Mouse (Mus musculus) kidney, adult 8-10 months (tissue): Measurements from ENCODE around the gene Olfr495.

Experiments
- DNase-seq, 2 experiments: peaks; one replicate each; pipeline ENCODE4 v3.0.0; 2022

Gene Olfr495

GRCm38 (mm10) chr7:108392867-108393266 is at the start of gene Olfr495:
TSS of gene Olfr495 (plus strand) at chr7:108393167.
- no peak for DNase-seq

- DNase-seq, result no peak
These were observed 46.1 kb upstream of the Olfr495 start, which contains the start of gene Olfr493 for GRCm38 (mm10) chr7:108346879-108347278. TSS of gene Olfr493 (minus strand) at chr7:108346979.

GRCm38 (mm10) chr7:108365035-108365434 is 27.9 kb upstream of the Olfr495 start, which contains the start of gene Olfr494:
TSS of gene Olfr494 (plus strand) at chr7:108365335.
- DNase-seq, result no peak

- no peak for DNase-seq
These were observed 27.2 kb downstream of the Olfr495 start, which contains the start of gene Olfr497 for GRCm38 (mm10) chr7:108420121-108420520. TSS of gene Olfr497 (plus strand) at chr7:108420421.
